Mouse (Mus musculus) kidney, adult 9 months (tissue): ENCODE measurements around the gene Slc2a6.

Experiments used
- DNase-seq: peaks from one replicate; pipeline ENCODE4 v3.0.0; 2022

Gene Slc2a6

DNA sequence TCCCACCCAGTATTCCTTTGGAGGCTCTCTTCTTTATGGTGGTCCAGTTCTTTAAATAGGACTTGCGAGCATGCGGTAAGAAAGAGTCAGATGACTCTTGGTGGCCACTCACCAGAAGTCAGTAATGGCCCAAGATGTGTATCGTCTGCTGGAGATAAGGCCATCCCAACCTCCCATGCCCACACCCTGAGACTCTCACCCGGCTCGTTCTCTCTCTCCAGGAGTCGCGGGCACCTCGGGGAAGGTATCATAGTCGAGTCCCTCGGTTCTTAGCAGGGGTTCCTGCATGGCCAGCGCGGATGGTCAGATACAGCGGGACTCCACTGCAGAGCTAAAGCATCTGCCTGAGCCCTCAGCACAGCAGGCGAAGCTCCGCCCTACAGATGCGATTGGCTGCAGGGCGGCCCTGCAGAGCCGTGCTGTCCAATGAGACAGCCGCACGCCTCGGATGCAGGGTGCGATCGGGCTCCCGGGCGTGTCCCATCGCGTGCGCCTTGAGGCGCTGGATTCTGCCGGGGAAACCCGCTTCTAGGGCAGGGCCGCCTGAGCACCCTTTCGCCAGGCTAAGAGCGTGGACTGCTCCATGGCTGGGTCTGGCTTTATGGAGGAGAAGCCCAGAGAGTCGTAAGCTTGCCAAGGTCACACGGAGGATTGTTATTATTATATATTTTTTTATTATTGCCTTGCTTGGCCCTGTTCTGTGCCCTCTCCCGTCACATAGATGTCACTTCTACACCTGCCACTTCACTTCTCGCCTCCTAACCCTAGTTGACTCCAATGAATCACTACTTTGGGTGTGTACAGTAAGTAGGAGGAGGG lies at the start of gene Slc2a6:
TSS of gene Slc2a6 (minus strand) at position 381 of the 819 bp plus-strand sequence.
- DNase-seq, result peak; percentile 76

GRCm38 (mm10) chr2:27075485-27075884 lies 47.7 kb upstream of the Slc2a6 start:
- DNase-seq, result peak; percentile 72

- peak; percentile 77 for DNase-seq
Observed at GRCm38 (mm10) chr2:27074804-27075203, 47.0 kb upstream of the Slc2a6 start.

- DNase-seq, result no peak
Observed at GRCm38 (mm10) chr2:27073407-27073806, 45.6 kb upstream of the Slc2a6 start.

DNA sequence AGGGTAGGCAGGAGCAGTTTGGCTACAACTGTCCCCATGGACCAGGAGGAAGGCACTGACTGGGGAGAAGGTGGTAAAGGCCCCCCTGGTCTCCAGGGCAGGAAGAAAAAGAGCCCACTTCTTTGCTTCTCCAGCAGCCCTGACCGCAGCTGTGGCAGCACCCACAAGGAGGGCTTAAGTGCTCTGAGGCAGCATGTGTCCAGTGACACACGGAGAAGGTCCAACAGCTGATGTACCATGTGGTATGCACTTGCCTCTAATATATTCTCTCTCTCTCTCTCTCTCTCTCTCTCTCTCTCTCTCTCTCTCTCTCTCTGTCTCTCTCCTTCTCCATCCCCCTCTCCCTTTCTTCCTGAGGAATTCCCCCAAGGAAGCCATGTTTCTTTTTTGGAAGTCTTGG lies 44.2 kb upstream of the Slc2a6 start, which contains the start of gene Mymk:
TSS of gene Mymk (minus strand) at position 202 of the 400 bp plus-strand sequence.
- no peak for DNase-seq

- DNase-seq, result peak; percentile 63
Observed at GRCm38 (mm10) chr2:27071137-27071536, 43.3 kb upstream of the Slc2a6 start.

GRCm38 (mm10) chr2:27070247-27070813 lies 42.5 kb upstream of the Slc2a6 start:
- DNase-seq, result no peak

- DNase-seq, result no peak
Observed at GRCm38 (mm10) chr2:27069646-27070045, 41.8 kb upstream of the Slc2a6 start.

GRCm38 (mm10) chr2:27067996-27068395 lies 40.2 kb upstream of the Slc2a6 start:
- no peak for DNase-seq

DNA sequence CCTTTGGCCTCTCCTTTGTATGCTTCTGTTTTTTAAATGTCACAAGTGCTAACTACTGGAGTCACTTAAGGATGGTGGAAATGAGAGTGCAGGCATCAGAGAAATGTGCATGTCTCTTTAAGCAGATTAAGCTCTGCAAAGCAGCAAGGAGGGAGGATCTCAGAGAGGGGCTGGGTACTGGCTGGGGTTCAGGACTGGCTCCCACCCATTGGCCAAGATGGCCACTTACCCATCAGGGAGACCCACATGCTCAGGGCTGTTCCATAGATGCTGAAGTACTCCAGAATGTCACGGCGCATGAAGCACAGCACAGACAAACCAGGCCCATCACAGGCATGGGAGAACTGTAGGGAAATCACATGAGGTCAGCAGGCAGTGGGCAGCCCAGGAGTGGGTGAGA lies 39.3 kb upstream of the Slc2a6 start:
- no peak for DNase-seq

- DNase-seq, result no peak
Observed at GRCm38 (mm10) chr2:27059187-27059586, 31.4 kb upstream of the Slc2a6 start.

- DNase-seq, result no peak
Observed at GRCm38 (mm10) chr2:27058751-27059150, 31.0 kb upstream of the Slc2a6 start.

- no peak for DNase-seq
Observed at GRCm38 (mm10) chr2:27058251-27058650, 30.5 kb upstream of the Slc2a6 start.

- no peak for DNase-seq
Observed at GRCm38 (mm10) chr2:27049408-27049807, 21.6 kb upstream of the Slc2a6 start.

- DNase-seq, result peak; percentile 76
Observed at GRCm38 (mm10) chr2:27045979-27046770, 18.4 kb upstream of the Slc2a6 start.

GRCm38 (mm10) chr2:27044641-27045040 lies 16.8 kb upstream of the Slc2a6 start:
- DNase-seq, result peak; percentile 53

DNA sequence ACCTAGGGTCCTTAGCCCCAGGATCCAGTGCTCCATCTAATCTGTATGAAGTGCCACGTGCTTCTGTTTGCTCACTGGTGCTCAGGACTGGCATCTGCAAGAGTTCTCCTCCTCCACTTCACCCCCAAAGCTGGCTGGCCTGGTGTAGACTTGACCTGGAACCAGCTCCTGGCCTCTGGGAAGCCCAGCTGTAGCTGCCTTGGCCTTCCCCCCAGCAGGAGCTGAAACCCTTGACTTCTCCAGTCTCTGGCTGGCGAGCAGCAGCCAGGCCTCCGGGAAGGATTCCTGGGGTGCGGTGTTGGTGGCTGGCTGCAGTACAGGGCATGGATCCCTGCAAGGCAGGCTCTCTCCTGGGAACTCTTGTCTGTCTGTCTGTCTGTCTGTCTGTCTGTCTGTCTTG lies 16.4 kb upstream of the Slc2a6 start:
- DNase-seq, result no peak

GRCm38 (mm10) chr2:27043461-27043860 lies 15.7 kb upstream of the Slc2a6 start:
- DNase-seq, result peak; percentile 87

DNA sequence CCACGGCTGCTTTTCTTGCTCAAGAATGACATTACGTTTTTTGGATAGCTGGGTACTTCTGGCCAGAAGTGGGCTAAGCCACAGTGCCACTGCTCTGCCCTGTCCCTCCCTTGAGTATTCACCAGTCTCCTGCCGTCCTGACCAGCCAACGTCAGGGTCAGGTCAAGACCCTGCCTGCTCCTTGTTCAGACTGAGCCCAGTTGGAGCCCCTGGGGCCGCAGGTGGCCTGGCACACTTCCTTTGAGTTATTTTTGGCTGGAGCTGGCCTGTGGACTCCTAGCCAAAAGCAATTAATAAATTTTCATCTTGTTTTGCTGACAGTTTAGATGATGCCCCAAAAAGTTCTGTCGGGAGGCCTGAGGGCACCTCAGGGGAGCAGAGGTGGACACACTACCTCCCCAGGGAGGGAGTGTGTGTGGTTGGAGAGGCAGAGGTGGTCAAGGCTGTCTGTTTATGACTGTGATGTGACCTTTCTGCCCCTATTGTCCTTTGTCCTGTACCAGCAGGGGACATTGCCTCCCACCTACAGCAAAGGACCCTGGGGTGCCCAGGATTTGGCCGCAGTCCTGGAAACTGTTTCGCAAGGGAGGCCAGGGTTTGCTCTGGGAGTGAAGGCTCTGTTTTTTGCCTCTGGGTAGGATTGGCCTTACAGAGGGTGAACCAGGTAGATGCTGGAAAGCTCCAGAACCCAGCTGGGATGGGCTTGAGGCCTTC lies 14.5 kb upstream of the Slc2a6 start:
- DNase-seq, result peak; percentile 89

DNA sequence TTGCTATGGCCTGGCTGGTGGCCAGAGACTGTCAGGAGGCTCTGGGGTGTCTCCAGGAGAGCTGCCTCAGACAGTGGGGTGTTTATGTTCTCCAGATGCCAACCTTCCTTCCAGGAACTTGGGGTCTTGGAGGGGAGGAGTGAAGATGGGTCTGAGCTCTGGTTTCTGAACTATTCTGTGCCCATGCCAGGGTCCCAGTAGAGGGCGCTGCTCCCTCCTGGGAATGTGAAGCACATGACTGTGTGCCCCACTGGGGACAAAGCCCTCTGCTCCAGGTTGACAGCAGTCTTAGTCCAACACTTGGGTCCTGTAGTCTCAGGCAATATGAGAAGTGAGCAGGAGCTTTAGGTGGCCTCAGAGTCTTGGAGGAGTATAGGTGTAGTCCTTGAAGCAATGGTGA lies 11.5 kb upstream of the Slc2a6 start:
- peak; percentile 72 for DNase-seq

GRCm38 (mm10) chr2:27038596-27038995 lies 10.8 kb upstream of the Slc2a6 start:
- DNase-seq, result peak; percentile 80

DNA sequence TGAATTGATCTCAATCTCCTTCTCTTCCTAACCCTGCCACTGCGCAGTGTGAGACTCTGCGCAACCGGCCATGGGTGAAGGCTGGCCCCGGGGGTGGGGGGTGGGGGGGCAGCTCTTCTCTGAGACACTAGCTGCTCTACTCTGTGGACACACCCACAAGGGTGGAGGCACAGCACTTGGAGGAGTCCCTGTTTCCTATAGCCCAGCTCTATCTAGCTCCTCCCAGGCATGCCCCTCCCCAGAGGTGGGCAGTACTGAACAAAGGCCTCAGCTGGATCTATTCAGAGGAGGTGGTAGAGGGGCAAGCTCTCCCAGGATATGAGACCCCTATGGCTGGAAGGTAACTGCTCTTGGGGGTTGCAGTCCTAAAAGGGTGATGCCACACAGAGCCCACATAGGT lies 9.2 kb upstream of the Slc2a6 start:
- DNase-seq, result no peak

DNA sequence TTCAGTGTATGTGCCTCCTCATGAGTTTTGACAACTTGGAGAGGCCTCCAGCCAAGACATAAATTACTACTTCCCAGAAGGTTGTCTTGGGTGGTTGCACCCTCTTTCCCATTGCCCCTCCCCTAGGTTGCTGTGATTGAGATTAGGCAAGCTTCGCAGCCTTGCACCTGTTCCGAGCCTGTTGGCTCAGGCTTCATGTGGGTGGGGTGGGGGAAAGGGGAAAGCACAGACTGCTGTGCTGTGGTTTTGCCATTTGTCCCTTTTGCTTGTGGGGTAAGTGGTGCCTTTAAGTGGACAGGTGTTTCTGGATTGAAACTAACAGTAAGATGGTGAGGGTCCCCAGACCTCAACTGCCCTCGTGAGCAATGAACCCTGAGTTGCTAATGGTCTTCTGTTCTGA lies 8.2 kb upstream of the Slc2a6 start:
- no peak for DNase-seq
